Mouse (Mus musculus) lung, postnatal 0 days (tissue): Measurements from ENCODE around the gene Aph1a.

Source experiments
- CTCF ChIP-seq: IDR thresholded peaks from 2 replicates; pipeline ENCODE4 v1.5.1; 2016; ENCODE audit warnings: antibody characterized with exemption, mild to moderate bottlenecking
- EP300 ChIP-seq: IDR thresholded peaks from 2 replicates; pipeline ENCODE4 v1.6.1; 2016; ENCODE audit warnings: antibody characterized with exemption, mild to moderate bottlenecking, control low read depth

DNA sequence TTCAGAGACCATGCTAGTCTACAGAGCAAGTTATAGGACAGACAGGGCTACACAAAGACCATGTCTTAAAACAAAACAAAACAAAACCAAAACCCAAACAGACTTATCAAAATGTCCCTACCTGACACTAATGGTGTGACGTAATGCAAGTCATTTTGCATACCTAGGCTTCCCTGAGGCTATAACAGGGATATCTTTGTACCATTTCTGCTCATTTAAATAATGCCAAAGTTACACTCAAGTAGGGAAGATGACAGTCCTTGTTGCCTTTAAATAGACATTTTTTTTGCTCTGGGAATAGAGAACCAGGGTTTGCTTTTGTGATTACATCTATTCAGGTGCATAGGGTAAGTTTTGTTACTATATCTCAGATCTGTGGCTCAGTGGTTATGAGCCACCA, 37.7 kb downstream of the Aph1a start:
- no peak for TF ChIP-seq EP300
- TF ChIP-seq CTCF = no peak
